12 mouse cellular contexts compared by ENCODE assay signal in genomic region chr10:85608550-85609278, GRCm38 (mm10).
A peak's percentile ranks its signal among the peaks of the same experiment; 100 is the strongest.
DNase-seq lines count a peak whose midpoint lies in the region; ATAC-seq and TF ChIP-seq lines count a peak whose summit lies in the region.
"Had no signal": no experiment of that assay in that cellular context is flagged by ENCODE, and none has a peak within 500 bp of the region (broad histone marks: within the 10 kb centered on the region; RNA-seq: fewer than 3 reads in every experiment).

No protein-coding gene starts in this region.

- no peak for ATAC-seq in cerebellum, adult (ENCODE audit: insufficient number of reproducible peaks, low FRiP score, low TSS enrichment)

- intact Hi-C loops in left cerebral cortex, postnatal 36 days (cut with DNase I): no loop called here
- intact Hi-C loops in gastrocnemius, adult 2 months (cut with DNase I): no loop called here

- TF ChIP-seq CTCF in gastrocnemius, adult 2 months (IDR thresholded peaks at IDR 0.05): no peak

- no peak overlapping the region for H3K4me3 ChIP-seq in gastrocnemius, adult 2 months
- H3K4me3 ChIP-seq: limb, embryonic 12.5 days had no signal

- peak; percentile 33 for DNase-seq in cerebellum, adult 11 months
- peak; percentile 92 to 96 for DNase-seq in cerebellum, postnatal 10 days
- peak; percentile 74 to 85 for DNase-seq in layer of hippocampus, adult 8-10 months (ENCODE audit: low spot score in 2 of 2)
- peak; percentile 76 to 78 for DNase-seq in left cerebral cortex, postnatal 36 days (ENCODE audit: low spot score in 2 of 2)
- no peak for DNase-seq in B cell, adult 2 months
- DNase-seq in gastrocnemius, adult 2 months: no peak
- no peak for DNase-seq in yolk sac, embryonic 10.5 days (ENCODE audit: low spot score)
- DNase-seq: adrenal gland, postnatal 10 days; gastrocnemius, postnatal 14 days; midbrain, embryonic 14.5 days had no signal

- no peak overlapping the region for H3K27ac ChIP-seq in gastrocnemius, adult 2 months
- H3K27ac ChIP-seq: limb, embryonic 12.5 days had no signal

Comparison
In these comparisons a context has a peak if more than half of its experiments do, and no peak if none do; other contexts are left out.
1. DNase-seq: peak in cerebellum, adult 11 months (single experiment), cerebellum, postnatal 10 days (2 of 2), layer of hippocampus, adult 8-10 months (2 of 2) and left cerebral cortex, postnatal 36 days (2 of 2); none in B cell, adult 2 months (0 of 2), gastrocnemius, adult 2 months (single experiment) and yolk sac, embryonic 10.5 days (single experiment).